Mouse (Mus musculus) cerebellum, adult (tissue): ENCODE data around the gene Sphkap.

Experiments
- ATAC-seq: cut with Nextera tagmentation; 2 replicates; pipeline ENCODE4 v1.9.2; 2017; ENCODE audit warnings: mild to moderate bottlenecking, moderate library complexity, mixed read lengths; ENCODE audit not compliant: insufficient number of reproducible peaks, low FRiP score, low TSS enrichment

The Sphkap gene

DNA sequence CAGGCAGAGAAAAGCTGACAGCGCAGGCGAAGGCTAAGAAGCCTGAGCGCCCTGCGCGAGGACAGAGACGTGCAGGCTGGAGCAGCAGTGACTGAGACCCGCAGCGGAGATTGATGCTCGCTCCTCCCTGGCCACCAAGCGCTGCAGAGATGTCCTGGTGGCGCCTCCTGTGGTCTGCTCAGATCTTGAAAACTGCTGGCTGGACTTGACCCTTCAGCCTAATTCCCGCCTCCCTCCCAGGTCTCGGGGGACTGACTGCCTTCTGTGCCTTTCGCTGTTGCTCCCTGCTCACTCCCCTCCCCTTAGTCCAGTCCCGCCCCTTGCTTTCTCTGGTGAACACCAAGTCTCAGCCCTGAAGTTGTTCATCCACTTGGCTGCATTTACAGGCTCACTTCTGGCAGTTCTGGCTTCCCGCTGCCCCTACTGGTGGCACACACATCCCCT, at the start of gene Sphkap:
Sphkap (minus strand) TSS at position 180 of the 444 bp plus-strand sequence.
- ATAC-seq, result peak; percentile 88

DNA sequence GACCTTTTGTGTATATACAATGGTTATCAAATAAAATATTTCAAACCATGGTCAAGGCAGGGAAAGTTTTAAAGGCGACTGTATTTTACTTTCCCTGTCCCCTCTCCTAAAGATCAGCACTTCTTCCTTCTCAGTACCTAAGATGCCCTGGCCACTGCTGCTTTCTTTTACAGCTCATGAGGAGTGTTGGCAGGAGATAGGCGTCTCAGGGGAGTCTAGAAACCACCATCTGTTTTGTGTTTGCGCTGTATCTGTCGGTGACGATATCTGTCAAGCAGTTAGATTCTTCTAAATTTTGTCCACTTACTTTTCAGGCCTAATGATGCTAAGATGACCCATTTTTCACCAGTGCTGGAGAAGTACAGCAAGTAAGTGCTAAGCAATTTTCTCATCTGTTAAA, 43.3 kb upstream of the Sphkap start:
- peak; percentile 94 for ATAC-seq

DNA sequence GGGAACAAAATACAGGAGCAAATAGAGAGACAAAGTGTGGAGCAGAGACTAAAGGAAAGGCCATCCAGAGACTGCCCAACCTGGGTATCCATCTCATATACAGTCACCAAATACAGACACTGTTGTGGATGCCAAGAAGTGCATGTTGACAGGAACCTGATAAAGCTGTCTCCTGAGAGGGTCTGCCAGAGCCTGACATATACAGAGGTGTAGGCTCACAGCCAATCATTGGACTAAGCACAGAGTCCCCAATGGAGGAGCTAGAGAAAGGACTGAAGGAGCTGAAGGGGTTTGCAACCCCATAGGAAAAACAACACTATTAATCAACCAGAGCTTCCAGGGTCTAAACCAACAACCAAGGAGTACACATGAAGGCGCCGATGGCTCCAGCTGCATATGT, 32.4 kb upstream of the Sphkap start:
- no peak for ATAC-seq

DNA sequence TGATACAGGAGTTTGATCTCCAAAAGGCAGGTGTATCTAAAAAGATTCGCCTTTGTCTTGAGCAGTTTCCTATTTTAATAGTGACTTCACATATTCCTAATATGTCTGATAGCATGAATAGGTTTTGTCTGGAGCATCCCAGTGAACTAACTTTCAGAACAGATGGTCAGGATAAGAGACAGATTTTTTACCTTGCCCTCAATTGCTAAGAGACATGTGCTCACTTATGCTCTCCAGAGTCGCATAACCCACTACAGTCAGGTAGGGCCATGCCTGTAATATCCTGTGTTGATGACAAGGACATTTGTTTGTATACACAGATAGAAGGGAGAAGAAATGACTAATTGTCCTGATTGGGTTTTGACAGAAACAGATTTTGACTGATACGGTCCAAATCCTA, 25.9 kb upstream of the Sphkap start:
- ATAC-seq, result peak; percentile 76

DNA sequence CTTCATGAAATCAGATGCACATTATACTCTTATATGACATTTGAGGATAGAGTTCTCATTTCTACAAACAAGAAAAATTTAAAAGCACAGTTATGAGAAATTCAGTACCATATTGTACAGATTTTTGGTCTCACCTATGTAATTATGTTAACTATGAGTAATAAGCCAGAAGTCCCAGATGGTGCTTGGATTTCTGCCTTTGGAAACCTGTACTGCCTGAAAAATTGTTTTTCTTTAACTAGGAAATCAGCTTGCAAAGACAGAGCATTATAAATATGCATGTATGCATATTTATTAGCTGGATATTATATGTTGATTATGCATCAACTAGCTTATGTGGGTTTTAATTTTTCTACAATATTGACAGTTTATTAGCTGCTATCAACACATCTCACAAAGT, 21.9 kb upstream of the Sphkap start:
- 0 out of 2 replicates have a peak, but pooled peaks have one; percentile 70 for ATAC-seq

DNA sequence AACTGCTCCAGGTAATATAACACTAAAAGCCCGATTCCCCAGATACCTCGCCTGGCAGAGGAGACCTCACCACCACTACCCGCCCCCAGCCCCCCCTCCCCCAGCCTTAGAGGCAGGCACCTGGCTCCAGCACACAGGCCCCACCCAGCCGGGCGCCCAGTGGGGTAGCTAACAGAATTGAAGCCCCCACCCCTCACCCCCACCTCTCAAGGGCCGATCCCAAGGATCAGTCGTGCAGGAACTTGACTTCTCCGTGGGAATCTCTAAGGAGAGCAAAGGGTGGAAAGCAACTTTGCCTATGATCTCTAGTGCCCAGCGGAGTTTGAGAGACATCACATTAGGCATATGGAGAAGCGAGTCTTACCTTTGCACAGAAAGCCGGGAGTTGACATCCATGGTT, 384 bp downstream of the Sphkap start:
- no peak for ATAC-seq

GRCm38 (mm10) chr1:83406882-83407549, 984 bp downstream of the Sphkap start:
- ATAC-seq, result peak; percentile 73

DNA sequence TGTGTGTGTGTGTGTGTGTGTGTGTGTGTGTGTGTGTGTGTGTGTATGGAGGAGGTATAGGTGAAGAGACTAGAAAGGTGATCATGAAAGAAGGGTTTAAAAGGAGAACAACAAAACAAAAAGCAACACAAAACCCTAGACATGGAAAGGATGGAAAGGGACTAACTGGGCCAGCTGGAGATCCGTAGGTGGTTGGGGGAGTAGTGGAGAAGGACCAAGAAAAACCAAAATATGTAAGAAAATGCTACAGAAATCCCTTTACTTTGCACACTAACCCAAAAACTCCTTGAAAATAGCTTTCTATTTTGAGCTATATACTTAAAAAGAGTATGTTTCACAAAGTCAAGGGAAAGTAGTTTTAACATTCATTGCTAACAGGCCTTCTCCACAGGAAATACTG, 6.9 kb downstream of the Sphkap start:
- no peak for ATAC-seq

DNA sequence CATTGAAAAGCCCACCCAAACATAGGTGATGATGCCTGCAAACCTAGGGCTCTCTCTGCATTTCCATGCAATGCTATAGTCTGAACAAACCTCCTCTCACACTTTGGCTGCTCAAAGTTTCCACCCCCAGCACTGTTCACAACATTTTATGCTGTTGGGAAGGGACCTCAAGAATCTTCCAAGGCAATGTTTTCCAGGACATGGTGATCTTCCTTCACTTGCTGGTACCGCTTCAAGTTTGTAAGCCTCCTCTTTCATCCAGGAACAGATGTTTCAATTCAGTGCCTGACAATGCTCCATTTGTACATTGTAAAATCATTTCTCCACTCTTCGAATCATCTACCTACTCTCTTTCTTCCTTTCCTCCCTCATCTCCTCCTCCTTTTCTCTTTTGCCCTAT, 11.7 kb downstream of the Sphkap start:
- ATAC-seq, result no peak

- no peak for ATAC-seq
These were observed 12.4 kb downstream of the Sphkap start for GRCm38 (mm10) chr1:83395559-83395958.

DNA sequence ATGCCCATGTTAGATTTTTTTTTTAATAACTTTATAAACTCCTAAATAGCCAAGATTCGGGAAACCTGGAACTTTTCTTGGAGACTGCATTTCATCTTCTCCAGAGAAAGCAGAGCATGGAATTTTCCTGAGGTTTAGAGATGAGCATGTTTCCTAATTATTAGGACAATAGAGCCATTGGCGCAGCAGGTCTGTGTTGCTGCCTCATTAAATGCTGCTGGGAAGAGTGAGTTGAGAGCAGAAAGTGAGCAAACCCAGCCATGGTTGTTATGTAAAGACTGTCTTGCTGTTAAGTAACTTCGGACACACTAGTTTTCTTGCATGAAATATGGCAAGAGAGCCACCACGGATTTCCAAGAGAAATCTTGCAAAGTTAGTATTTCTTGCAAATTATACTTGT, 18.6 kb downstream of the Sphkap start:
- peak; percentile 45; the same call in 1 of the 2 replicates for ATAC-seq

- no peak for ATAC-seq
These were observed 30.6 kb downstream of the Sphkap start for GRCm38 (mm10) chr1:83377404-83377803.

DNA sequence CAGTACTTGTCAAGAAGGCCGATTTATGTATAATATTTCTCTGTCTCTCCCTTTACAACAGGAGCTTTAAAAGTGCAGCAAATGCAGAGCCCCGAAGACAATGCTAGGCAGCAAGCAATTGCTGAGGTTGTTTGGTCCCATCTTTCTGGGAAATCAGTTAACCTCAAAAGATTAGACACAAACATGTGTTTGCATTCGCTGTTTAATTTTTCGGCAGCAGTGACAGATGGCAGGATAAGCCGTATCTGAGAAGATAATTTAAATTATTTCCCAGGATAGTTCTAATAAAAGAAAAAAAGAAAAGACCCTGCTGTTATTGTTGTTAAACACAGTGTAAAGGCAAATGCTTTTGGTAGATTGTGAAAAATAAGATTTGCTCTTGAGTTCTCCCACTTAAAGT, 41.5 kb downstream of the Sphkap start:
- ATAC-seq, result no peak

- peak; percentile 72 for ATAC-seq
These were observed 45.8 kb downstream of the Sphkap start for GRCm38 (mm10) chr1:83362168-83362567.

DNA sequence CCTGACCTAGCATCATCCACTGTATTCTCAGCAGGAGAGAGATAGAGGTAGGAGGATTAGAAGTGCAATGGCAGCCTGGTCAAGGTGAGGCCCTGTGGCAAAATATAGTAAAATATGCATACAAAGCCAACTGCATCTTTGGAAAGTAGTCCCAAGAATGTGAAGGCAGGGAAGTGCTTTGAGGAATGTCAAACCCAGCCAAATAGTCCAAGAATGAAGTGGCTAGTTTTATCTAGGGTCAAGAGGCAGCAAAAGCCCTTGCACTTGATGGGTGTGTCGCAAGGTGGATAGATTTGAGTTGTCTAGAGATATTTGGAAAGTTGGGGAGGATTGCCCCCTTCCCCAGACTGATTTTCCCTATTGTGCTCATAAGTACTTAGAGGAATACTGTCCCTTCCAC, 61.5 kb downstream of the Sphkap start:
- ATAC-seq, result no peak

DNA sequence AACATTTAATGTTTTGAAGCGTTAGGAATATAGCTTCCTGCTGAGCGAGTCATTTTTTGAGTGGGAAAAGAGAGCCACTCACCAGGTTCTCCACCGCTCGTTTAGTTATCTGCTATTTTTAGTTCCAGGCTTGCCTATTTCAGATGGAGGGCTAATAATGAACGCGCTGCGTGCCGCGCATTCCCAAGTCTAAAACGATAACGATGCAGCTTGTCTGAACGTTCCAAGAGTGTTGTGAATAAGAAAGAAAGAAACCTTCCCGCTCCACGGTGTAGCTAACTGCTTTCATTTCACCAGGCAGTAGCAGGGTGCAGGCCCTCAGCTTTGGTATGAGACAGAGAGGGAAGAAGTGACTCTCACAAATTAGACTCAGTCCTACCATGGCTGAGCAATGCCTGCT, 62.4 kb downstream of the Sphkap start:
- ATAC-seq, result peak; percentile 15; the same call in 1 of the 2 replicates

GRCm38 (mm10) chr1:83345069-83345468, 62.9 kb downstream of the Sphkap start:
- ATAC-seq, result no peak

DNA sequence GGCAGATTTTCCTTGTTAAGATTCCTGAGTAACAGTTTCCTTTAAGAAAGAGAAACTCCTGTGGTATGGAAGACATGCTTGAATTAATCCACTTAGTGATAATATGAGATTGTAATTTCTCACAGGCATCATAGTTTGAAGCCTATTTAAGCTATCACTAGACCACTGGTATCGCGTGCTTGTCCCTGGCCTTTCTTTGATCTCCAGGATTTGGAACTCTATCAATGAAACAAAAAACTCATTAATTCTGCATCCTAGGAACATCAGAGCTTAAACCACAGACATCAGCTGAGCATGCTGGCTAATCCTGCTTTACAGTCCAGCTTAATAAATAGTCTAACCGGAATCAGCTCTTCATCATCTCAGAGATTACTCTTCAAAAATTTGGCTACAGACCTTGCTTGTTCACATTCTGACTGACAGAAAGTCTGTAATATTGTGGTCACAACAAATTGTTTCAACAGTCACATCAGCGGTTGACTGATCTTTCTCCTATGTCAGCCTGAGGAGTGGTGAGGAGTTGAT, 65.2 kb downstream of the Sphkap start:
- ATAC-seq, result no peak

DNA sequence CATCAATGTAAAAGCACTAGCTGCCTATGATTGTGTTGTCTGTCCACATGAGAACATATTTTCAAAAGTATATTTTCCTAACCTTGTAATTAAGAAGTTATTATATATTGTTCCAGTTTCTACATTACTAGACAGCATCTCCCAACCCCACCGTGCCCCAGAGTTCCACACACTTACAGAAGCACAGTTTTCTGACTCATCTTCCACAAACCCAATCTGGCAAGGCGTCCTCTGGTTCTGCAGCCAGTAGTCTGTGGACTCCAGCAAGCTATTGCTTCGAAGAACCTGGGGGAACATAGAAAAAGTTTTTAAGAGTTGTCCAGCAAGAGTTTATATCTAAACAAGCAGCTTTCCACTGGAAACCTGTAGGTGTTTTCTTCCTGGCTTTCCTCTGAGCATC, 68.6 kb downstream of the Sphkap start:
- ATAC-seq, result no peak

- ATAC-seq, result no peak
These were observed 91.1 kb downstream of the Sphkap start for GRCm38 (mm10) chr1:83316917-83317316.

GRCm38 (mm10) chr1:83315146-83315545, 92.9 kb downstream of the Sphkap start:
- peak; percentile 5; the same call in 1 of the 2 replicates for ATAC-seq

GRCm38 (mm10) chr1:83311607-83312295, 96.2 kb downstream of the Sphkap start:
- ATAC-seq, result peak; percentile 60; the same call in 1 of the 2 replicates
